Mouse (Mus musculus) inflammation-experienced regulatory T-cells, adult 6 months (primary cell): ENCODE measurements around the gene Pax8. TPM values are rescaled to one million over a fixed set of nuclear protein-coding genes. Genes with fewer than 3 reads are reported as not detected.

Source experiments
- ATAC-seq: one replicate; pipeline ENCODE4 v1.8.0; 2017
- polyA plus RNA-seq, 3 experiments: library from polyadenylated mRNA; unstranded; fragments of 100-300 nt; shearing (Covaris generic); gene quantifications; one replicate each; pipeline ENCODE4 v1.2.1; 2017

Pax8 gene
- polyA plus RNA-seq, 3 experiments from 2014 or later, result not detected

DNA sequence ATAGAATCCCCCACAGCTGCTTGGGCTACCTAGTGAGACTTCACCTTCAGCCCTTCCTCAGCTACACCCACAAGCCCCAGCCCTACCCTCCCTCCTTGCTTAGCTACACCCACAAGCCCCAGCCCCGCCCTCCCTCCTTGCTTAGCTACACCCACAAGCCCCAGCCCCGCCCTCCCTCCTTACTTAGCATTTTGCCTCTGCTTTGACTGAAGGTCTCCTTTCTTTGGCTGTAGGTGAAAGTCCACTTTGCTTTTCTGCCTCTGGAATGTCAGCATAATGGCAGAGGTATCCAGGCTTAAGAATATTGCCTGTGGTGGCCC is 14.6 kb downstream of the Pax8 start:
- no peak for ATAC-seq

GRCm38 (mm10) chr2:24460112-24460807 is 15.1 kb downstream of the Pax8 start:
- ATAC-seq, result no peak

- ATAC-seq, result no peak
These were observed 18.6 kb downstream of the Pax8 start for GRCm38 (mm10) chr2:24456841-24457240.

GRCm38 (mm10) chr2:24455057-24455855 is 20.1 kb downstream of the Pax8 start:
- no peak for ATAC-seq

GRCm38 (mm10) chr2:24454429-24455011 is 20.9 kb downstream of the Pax8 start:
- ATAC-seq, result no peak

DNA sequence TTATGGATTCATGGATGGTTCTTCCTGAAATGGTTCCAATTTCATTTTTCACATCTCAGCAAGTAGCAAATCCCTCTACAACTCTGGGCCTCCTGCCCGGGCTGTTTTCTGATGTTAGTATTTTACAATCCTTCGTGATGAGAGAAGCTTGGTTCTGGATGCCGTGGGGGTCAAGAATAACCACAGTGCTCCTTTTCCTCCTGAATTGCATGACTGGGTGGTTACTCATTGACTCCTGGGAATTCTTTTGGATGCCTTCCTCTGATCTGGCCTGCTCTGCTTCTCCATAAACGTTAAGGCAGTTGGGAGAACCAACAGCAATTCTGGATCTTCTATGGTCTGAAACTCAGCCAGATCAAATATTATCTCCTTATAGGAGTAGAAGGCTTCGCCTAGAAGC is 22.2 kb downstream of the Pax8 start:
- no peak for ATAC-seq

GRCm38 (mm10) chr2:24449111-24449510 is 26.3 kb downstream of the Pax8 start:
- ATAC-seq, result no peak

DNA sequence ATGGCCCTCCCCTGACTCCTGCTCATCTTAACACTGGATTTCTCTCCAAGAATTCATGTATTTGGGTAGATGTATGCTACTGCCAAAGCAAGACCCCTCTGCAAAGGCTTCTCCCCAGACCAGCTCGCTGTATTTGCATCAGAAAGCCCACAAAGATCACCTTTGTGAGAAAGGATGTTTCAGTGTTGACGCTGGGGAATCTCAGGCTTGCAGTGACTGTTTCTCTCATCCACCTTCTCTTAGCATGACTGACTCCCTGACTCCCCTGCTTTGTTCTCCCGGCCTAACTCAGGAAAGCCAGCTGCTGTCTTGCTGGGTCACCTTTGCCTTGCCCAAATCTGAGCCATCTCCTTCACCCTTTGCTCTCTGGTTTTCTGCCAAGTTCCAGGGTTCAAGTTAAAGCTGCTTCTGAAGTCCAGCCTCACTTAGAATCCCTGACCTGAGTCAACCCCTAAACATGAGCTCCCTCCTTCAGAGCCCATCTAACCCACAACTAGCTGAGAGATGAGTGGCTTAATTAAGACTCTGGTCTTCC is 32.1 kb downstream of the Pax8 start:
- no peak for ATAC-seq

DNA sequence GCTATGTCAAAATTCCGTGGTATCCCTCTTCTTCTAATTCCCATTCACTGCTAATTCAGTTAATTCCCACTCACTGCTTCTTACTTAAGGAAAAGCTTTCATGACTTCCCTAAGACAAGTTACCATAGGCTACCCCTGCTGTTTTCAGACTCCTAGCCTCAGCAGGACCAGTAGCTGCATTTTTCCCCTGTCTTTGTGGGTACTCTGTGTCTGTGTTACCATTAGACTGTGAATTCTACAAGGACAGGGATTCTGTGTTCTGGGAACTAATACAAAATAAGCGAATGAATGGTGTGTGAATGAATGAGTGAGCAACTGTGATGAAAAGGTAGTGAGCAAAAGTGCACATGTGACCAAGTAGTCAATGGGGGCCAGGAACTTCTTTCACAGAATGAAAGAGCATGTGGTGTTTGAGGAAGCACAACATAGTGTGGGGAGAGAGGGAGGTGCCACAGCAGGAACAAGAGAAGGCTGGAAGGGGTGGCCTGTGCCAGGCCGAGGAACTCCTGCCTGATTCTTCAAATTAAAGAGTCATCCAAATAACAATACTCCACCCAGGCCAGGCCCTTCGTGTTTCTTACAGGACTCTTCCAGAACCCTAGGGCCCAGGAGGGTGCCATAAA is 33.0 kb downstream of the Pax8 start:
- ATAC-seq, result no peak

- ATAC-seq, result no peak
These were observed 33.5 kb downstream of the Pax8 start for GRCm38 (mm10) chr2:24441899-24442298.

DNA sequence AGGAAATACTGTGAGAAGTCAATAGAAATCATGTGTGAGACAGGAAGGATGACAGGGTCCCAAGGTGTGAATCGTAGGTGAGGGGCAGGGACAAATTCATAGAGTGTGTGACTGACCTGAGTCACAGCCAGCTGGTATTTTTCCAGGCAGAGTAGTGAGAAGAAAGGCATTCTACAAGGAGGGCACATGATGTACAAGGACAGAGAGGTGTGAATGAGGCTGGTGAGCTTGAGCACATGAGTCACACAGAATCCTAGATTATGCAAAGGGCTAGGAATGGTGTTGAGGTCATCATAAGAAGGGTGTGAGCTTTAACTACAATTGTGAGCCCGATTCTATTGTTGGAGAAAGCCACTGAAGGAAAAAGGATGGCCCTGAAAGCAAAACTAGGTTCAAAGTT is 35.3 kb downstream of the Pax8 start:
- ATAC-seq, result no peak

DNA sequence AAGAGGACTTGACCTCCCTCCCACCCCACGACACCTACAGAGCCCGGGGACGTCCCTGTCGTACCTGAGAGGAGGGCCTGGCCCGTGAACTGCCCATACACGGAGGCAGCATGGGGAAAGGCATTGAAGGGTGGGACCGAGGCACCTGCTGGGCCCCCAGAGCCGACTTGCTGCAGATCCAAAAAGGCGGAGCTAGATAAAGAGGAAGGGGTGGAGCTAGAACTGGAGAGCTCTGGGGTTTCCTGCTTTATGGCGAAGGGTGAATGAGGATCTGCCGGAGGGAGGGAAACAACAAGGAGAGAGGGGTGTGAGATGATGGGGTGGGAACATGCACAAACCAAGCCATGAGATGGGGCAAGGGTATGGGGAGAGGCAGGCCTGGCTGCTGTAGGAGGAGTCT is 39.7 kb downstream of the Pax8 start:
- ATAC-seq, result no peak

DNA sequence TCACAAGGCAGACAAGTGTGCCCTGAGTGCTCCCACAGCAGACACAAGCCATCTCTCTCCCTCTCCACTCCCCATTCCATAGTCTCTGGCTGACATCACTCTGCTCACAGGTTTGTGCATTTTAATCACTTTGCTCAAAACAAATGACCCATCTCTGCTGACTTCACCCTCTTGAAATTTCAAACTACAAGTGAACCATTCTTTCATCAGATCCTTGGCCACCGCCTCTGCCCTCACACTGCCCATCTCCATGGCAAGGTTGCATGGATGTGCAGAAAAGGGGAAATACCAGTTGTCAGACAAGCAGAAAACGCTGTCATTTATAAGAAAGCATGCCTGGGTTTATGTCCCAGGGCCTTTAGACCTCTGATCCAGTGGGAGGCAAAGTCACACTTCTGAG is 40.7 kb downstream of the Pax8 start:
- ATAC-seq, result no peak

- ATAC-seq, result no peak
These were observed 45.6 kb downstream of the Pax8 start for GRCm38 (mm10) chr2:24429806-24430205.

- no peak for ATAC-seq
These were observed 47.3 kb downstream of the Pax8 start for GRCm38 (mm10) chr2:24427866-24428675.

GRCm38 (mm10) chr2:24425630-24426029 is 49.8 kb downstream of the Pax8 start:
- ATAC-seq, result no peak

- ATAC-seq, result no peak
These were observed 52.6 kb downstream of the Pax8 start for GRCm38 (mm10) chr2:24422815-24423214.

DNA sequence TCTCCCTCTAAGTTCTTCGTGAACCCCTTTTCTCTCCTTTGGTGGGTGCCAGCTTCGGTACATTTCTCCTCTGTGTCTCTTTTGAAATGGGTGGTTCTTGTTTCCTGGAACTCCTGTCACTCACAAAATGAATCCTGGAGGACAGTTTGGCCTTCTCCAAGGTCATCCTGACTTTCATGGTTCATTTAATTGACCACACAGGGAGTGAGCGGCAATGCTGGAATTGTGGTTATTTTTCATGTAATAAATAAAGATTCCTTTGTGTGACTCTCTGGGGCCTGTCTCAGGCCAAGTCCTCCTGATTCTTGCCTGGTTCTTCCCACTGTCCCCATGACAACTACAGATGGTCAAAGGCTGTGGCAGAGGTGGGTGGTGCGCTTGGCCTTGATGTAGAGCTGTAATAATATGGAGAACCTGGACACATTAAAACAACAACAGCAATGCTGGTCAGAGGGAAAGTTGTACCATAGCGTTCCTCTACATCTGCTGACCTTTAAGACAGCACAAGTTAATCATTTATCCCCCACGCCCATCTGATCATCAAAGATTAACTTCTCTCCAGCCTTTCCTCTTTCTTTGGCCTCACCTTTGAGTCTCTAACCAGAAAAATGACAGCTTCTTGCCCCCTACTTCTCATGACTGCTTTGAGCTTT is 54.1 kb downstream of the Pax8 start:
- no peak for ATAC-seq

GRCm38 (mm10) chr2:24417564-24417963 is 57.8 kb downstream of the Pax8 start:
- no peak for ATAC-seq

- no peak for ATAC-seq
These were observed 58.3 kb downstream of the Pax8 start for GRCm38 (mm10) chr2:24417106-24417505.

GRCm38 (mm10) chr2:24416668-24417067 is 58.7 kb downstream of the Pax8 start:
- no peak for ATAC-seq

GRCm38 (mm10) chr2:24413677-24414076 is 61.7 kb downstream of the Pax8 start:
- no peak for ATAC-seq
